Comparison of ENCODE assay signal across 24 mouse cellular contexts in the genomic region with DNA sequence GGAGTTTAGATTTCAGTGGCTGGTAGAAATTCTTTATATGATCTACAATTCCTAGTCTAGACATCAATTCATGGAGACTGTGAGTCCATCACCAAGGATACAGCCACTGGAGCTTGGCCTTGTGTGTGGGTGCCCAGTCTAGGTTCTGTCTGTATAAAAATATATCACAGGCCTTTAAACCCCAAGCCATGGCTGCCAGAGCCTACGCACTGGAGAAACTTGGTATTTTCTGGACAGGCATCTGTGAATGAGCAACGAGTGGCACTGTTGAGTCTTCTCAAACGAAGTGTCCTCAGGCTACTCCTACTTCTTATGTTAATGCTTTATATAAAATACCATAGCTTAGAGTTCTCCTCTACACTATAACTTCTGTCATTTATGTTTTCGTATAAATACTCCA. TPM values are rescaled to one million over a fixed set of nuclear protein-coding genes. Genes with fewer than 3 reads are reported as not detected.
DNase-seq lines count a peak whose midpoint lies in the region; ATAC-seq lines count a peak whose summit lies in the region.
"Had no signal": no experiment of that assay in that cellular context is flagged by ENCODE, and none has a peak within 500 bp of the region (broad histone marks: within the 10 kb centered on the region; RNA-seq: fewer than 3 reads in every experiment).

No protein-coding gene starts in this region.

- no peak overlapping the region for H3K27ac ChIP-seq in kidney, embryonic 14.5 days (ENCODE audit: low read depth, low read length)
- H3K27ac ChIP-seq: embryonic facial prominence, embryonic 12.5 days; forebrain, embryonic 15.5 days; gastrocnemius, adult 2 months; heart, adult 2 months; hindbrain, embryonic 10.5 days; hindbrain, embryonic 14.5 days had no signal

- H3K27me3 ChIP-seq in kidney, embryonic 14.5 days (ENCODE audit: control insufficient read depth, insufficient read depth, low read length) = no peaks in the 10 kb centered on the region
- H3K27me3 ChIP-seq: CH12.LX; embryonic facial prominence, embryonic 12.5 days; forebrain, embryonic 15.5 days; Patski had no signal

- H3K4me1 ChIP-seq in kidney, embryonic 14.5 days (ENCODE audit: control insufficient read depth, insufficient read depth, low read length) = no peaks in the 10 kb centered on the region
- H3K4me1 ChIP-seq: embryonic facial prominence, embryonic 12.5 days; forebrain, embryonic 15.5 days had no signal

- no peak overlapping the region for H3K9ac ChIP-seq in kidney, embryonic 14.5 days (ENCODE audit: low read depth, low read length)
- H3K9ac ChIP-seq: embryonic facial prominence, embryonic 12.5 days; forebrain, embryonic 15.5 days; heart, embryonic 12.5 days; hindbrain, embryonic 14.5 days had no signal

- no peak overlapping the region for H3K4me2 ChIP-seq in kidney, embryonic 14.5 days (replicated peaks; ENCODE audit: low read depth, low read length)
- H3K4me2 ChIP-seq: embryonic facial prominence, embryonic 12.5 days; forebrain, embryonic 15.5 days; heart, embryonic 12.5 days; hindbrain, embryonic 14.5 days had no signal

- intact Hi-C loops in left cerebral cortex, postnatal 4 days (cut with DNase I) = no loop called here
- intact Hi-C loops in left cerebral cortex, postnatal 36 days (cut with DNase I) = no loop called here

- no peaks in the 10 kb centered on the region for H3K36me3 ChIP-seq in kidney, embryonic 14.5 days (ENCODE audit: control insufficient read depth, insufficient read depth, low read length)
- H3K36me3 ChIP-seq: embryonic facial prominence, embryonic 12.5 days; forebrain, embryonic 15.5 days; heart, embryonic 12.5 days; hindbrain, embryonic 10.5 days had no signal

- WGBS in kidney, embryonic 14.5 days = 83% methylated on average over 4 of the region's 4 CpGs

- no peak overlapping the region for H3K4me3 ChIP-seq in kidney, embryonic 14.5 days (ENCODE audit: low read length)
- H3K4me3 ChIP-seq: embryonic facial prominence, embryonic 12.5 days; forebrain, embryonic 15.5 days; gastrocnemius, adult 2 months; heart, adult 2 months; heart, embryonic 12.5 days; hindbrain, embryonic 10.5 days had no signal

- peak; percentile 7 to 56 for DNase-seq in left cerebral cortex, adult 18-20 months (ENCODE audit: low spot score in 2 of 2)
- no peak for DNase-seq in left cerebral cortex, postnatal 4 days
- DNase-seq in right cerebral cortex, adult 2 months (ENCODE audit: low spot score in 2 of 2) = peak; percentile 26 to 31
- no peak for DNase-seq in right cerebral cortex, postnatal 14 days
- DNase-seq in left cerebral cortex, postnatal 36 days (ENCODE audit: low spot score in 2 of 2) = peak; percentile 24
- DNase-seq: adrenal gland, postnatal 14 days; cerebellum, adult 2 months; embryo, embryonic 11 days; gastrocnemius, adult 2 months; heart, adult 2 months had no signal

- H3K9me3 ChIP-seq in kidney, embryonic 14.5 days (ENCODE audit: control insufficient read depth, low read length) = no peaks in the 10 kb centered on the region
- H3K9me3 ChIP-seq: embryonic facial prominence, embryonic 12.5 days; forebrain, embryonic 15.5 days; heart, embryonic 12.5 days; hindbrain, embryonic 10.5 days had no signal

- no peak for ATAC-seq in kidney, embryonic 14.5 days (ENCODE audit: low FRiP score, low TSS enrichment)
- ATAC-seq: activated CD4-positive, CD25-positive, alpha-beta regulatory T cell, adult 4 months; forebrain, embryonic 15.5 days; Patski had no signal

RNA-seq across cellular contexts. Expression of gene Cnpy1, which starts 4.2 kb away (rescaled TPM):
- total RNA-seq in left cerebral cortex, adult 18-20 months (2021) = under 1 TPM in 1 of 2 experiments, not detected in 1; 0.19 TPM
- under 1 TPM; 0.14 TPM for total RNA-seq in left cerebral cortex, postnatal 4 days (2021)
- not detected for total RNA-seq in left cerebral cortex, postnatal 36 days (2021)
- 0.14 and 0.19 TPM in 2 replicates for polyA plus RNA-seq in kidney, embryonic 14.5 days (2014; fragmentation: Nextera tagmentation; extraction: Ambion mirVana)
- total RNA-seq: adrenal gland, adult 18-20 months; common myeloid progenitor, adult 5-6 weeks; gastrocnemius, adult 2 months; gastrocnemius, postnatal 4 days; heart, adult 2 months; heart, postnatal 25 days had no signal
- polyA plus RNA-seq: activated CD4-positive, CD25-positive, alpha-beta regulatory T cell, adult 4 months; heart, adult 2 months; heart, embryonic 16.5 days; Patski had no signal

Comparison
In these comparisons a context has a peak if more than half of its experiments do, and no peak if none do; other contexts are left out.
1. DNase-seq: peak in left cerebral cortex, adult 18-20 months (2 of 2), right cerebral cortex, adult 2 months (2 of 2) and left cerebral cortex, postnatal 36 days (2 of 2); none in left cerebral cortex, postnatal 4 days (single experiment) and right cerebral cortex, postnatal 14 days (single experiment).